In the genomic region with DNA sequence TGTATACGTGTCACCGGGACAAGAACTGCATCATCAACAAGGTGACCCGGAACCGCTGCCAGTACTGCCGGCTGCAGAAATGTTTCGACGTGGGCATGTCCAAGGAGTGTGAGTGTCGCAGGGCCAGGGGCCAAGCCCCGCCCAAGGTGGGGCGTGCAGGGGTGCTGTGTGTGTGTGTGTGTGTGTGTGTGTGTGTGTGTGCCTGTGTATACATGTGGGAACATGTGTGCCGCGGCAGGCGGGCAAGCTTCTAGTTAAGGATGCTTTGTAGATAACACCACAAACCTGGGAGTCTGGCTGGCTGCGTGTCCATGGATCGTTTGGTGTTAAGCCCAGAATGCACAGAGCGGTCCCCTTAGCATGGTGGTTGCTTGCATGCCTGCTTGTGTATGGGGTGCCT, we compare ENCODE assay signal across 10 mouse cellular contexts. TPM values are rescaled to one million over a fixed set of nuclear protein-coding genes. Genes with fewer than 3 reads are reported as not detected.
DNase-seq lines count a peak whose midpoint lies in the region; ATAC-seq and TF ChIP-seq lines count a peak whose summit lies in the region.
"Had no signal": no experiment of that assay in that cellular context is flagged by ENCODE, and none has a peak within 500 bp of the region (broad histone marks: within the 10 kb centered on the region; RNA-seq: fewer than 3 reads in every experiment).

No protein-coding gene starts in this region.

- H3K9me3 ChIP-seq in hindbrain, postnatal 0 days (ENCODE audit: low read length): no peaks in the 10 kb centered on the region
- no peaks in the 10 kb centered on the region for H3K9me3 ChIP-seq in stomach, embryonic 14.5 days (ENCODE audit: control insufficient read depth, low read depth, low read length)

- H3K4me3 ChIP-seq in hindbrain, postnatal 0 days (ENCODE audit: low read length): no peak overlapping the region
- H3K4me3 ChIP-seq in stomach, embryonic 14.5 days (ENCODE audit: low read depth, low read length): no peak overlapping the region

- 35% methylated on average over 16 of the region's 16 CpGs for WGBS in hindbrain, postnatal 0 days
- WGBS in stomach, embryonic 14.5 days: 28% methylated on average over 16 of the region's 16 CpGs

- H3K4me1 ChIP-seq in hindbrain, postnatal 0 days (ENCODE audit: insufficient read depth, low read length): peaks cover 72% of the 10 kb centered on the region
- peaks cover 82% of the 10 kb centered on the region for H3K4me1 ChIP-seq in stomach, embryonic 14.5 days (ENCODE audit: control insufficient read depth, insufficient read depth, low read length)

- DNase-seq in cerebellum, adult 18-20 months: peak; percentile 7 to 20
- no peak for DNase-seq in cerebellum, postnatal 10 days
- peak; percentile 22 to 53 for DNase-seq in lung, postnatal 4 days
- no peak for DNase-seq in lung, postnatal 36 days
- no peak for DNase-seq in hindbrain, postnatal 0 days (ENCODE audit: low spot score)
- DNase-seq in natural killer cell, adult 2 months (ENCODE audit: low spot score in 2 of 2): no peak
- DNase-seq in thymus, postnatal 14 days: no peak

- TF ChIP-seq CTCF in hindbrain, postnatal 0 days (IDR thresholded peaks at IDR 0.05; ENCODE audit: low read depth): no peak

- H3K4me2 ChIP-seq in hindbrain, postnatal 0 days (ENCODE audit: low read depth, low read length): no peak overlapping the region
- H3K4me2 ChIP-seq in stomach, embryonic 14.5 days (replicated peaks; ENCODE audit: low read depth, low read length): peak overlapping the region; percentile 25; the same call in 1 of the 2 replicates

- no peaks in the 10 kb centered on the region for H3K27me3 ChIP-seq in hindbrain, postnatal 0 days (ENCODE audit: insufficient read depth, low read length)
- H3K27me3 ChIP-seq in stomach, embryonic 14.5 days (ENCODE audit: control insufficient read depth, insufficient read depth, low read length): no peaks in the 10 kb centered on the region

- H3K27ac ChIP-seq in hindbrain, postnatal 0 days: peak overlapping the region; percentile 64
- H3K27ac ChIP-seq in stomach, embryonic 14.5 days (ENCODE audit: low read length): peak overlapping the region; percentile 74

- ATAC-seq in hindbrain, postnatal 0 days: no peak
- ATAC-seq in stomach, embryonic 14.5 days (ENCODE audit: insufficient number of reproducible peaks, insufficient read depth, low FRiP score, low read depth): no peak
- ATAC-seq: inflammation-experienced regulatory T-cells, adult 6 months had no signal

- peaks cover 4% of the 10 kb centered on the region for H3K36me3 ChIP-seq in hindbrain, postnatal 0 days (ENCODE audit: insufficient read depth, low read length)
- peaks cover 54% of the 10 kb centered on the region for H3K36me3 ChIP-seq in stomach, embryonic 14.5 days (ENCODE audit: control insufficient read depth, insufficient read depth, low read length)

- no peak overlapping the region for H3K9ac ChIP-seq in hindbrain, postnatal 0 days (replicated peaks; ENCODE audit: low read length)
- H3K9ac ChIP-seq in stomach, embryonic 14.5 days (replicated peaks; ENCODE audit: low read depth, low read length): no peak overlapping the region; the same call in 1 of the 2 replicates

RNA-seq across cellular contexts. Expression of gene Gjd3, which starts 14.7 kb away (rescaled TPM):
- total RNA-seq in hindbrain, postnatal 0 days (2014; rRNA removed): 0.75 and 5.0 TPM in 2 replicates
- 4.8 and 5.9 TPM in 2 replicates for polyA plus RNA-seq in hindbrain, postnatal 0 days (2015; fragmentation: Nextera tagmentation; extraction: Ambion mirVana)
- not detected in 2 replicates for polyA plus RNA-seq in stomach, embryonic 14.5 days (2014; fragmentation: Nextera tagmentation; extraction: Ambion mirVana)
- total RNA-seq: common myeloid progenitor, adult 5-6 weeks had no signal
- polyA plus RNA-seq: inflammation-experienced regulatory T-cells, adult 6 months had no signal

RNA-seq across cellular contexts. Expression of gene Rara, which starts 40.5 kb away (rescaled TPM):
- total RNA-seq in hindbrain, postnatal 0 days (2014; rRNA removed): 16.9 and 19.2 TPM in 2 replicates
- 8.1 and 9.5 TPM in 2 replicates for polyA plus RNA-seq in hindbrain, postnatal 0 days (2015; fragmentation: Nextera tagmentation; extraction: Ambion mirVana)
- 54.0 and 56.8 TPM in 2 replicates for polyA plus RNA-seq in stomach, embryonic 14.5 days (2014; fragmentation: Nextera tagmentation; extraction: Ambion mirVana)

RNA-seq across cellular contexts. Expression of gene Top2a, which starts 55.9 kb away (rescaled TPM):
- 43.8 and 44.4 TPM in 2 replicates for total RNA-seq in hindbrain, postnatal 0 days (2014; rRNA removed)
- 34.2 and 39.1 TPM in 2 replicates for polyA plus RNA-seq in hindbrain, postnatal 0 days (2015; fragmentation: Nextera tagmentation; extraction: Ambion mirVana)
- 260 and 284 TPM in 2 replicates for polyA plus RNA-seq in stomach, embryonic 14.5 days (2014; fragmentation: Nextera tagmentation; extraction: Ambion mirVana)

Comparison
In these comparisons a context has a peak if more than half of its experiments do, and no peak if none do; other contexts are left out.
1. DNase-seq: peak in cerebellum, adult 18-20 months (2 of 2) and lung, postnatal 4 days (2 of 2); none in cerebellum, postnatal 10 days (0 of 2), lung, postnatal 36 days (single experiment), hindbrain, postnatal 0 days (single experiment), natural killer cell, adult 2 months (0 of 2) and thymus, postnatal 14 days (single experiment).